Mouse (Mus musculus) hindlimb bud, embryonic 11.5 days (tissue): ENCODE measurements around the gene Hsd3b7.
"Not testable (repeated sequence)": the region's sequence is repeated elsewhere in the genome, so short reads cannot be mapped to it uniquely, and the experiment has no call there.

Source experiments
- DNase-seq: peaks from one replicate; pipeline ENCODE4 v3.0.0-alpha.2; 2012; ENCODE audit warnings: low read depth, low spot score; ENCODE audit errors: extremely low spot score

Hsd3b7 gene

GRCm38 (mm10) chr7:127773664-127774384, 26.6 kb upstream of the Hsd3b7 start:
- DNase-seq: peak; percentile 66

GRCm38 (mm10) chr7:127775837-127776236, 24.6 kb upstream of the Hsd3b7 start:
- DNase-seq: not testable (repeated sequence)

GRCm38 (mm10) chr7:127776426-127776825, 24.0 kb upstream of the Hsd3b7 start, which contains the start of gene Setd1a:
Setd1a (plus strand) TSS chr7:127776670.
- peak; percentile 66 for DNase-seq

GRCm38 (mm10) chr7:127776878-127777473, 23.4 kb upstream of the Hsd3b7 start:
- DNase-seq: peak; percentile 70

- no peak for DNase-seq
Observed at GRCm38 (mm10) chr7:127777474-127778266, 22.7 kb upstream of the Hsd3b7 start.

GRCm38 (mm10) chr7:127778350-127778749, 22.1 kb upstream of the Hsd3b7 start:
- DNase-seq: no peak

GRCm38 (mm10) chr7:127785308-127785707, 15.1 kb upstream of the Hsd3b7 start, which contains the start of gene Gm49388:
Gm49388 (plus strand) TSS chr7:127785608.
- no peak for DNase-seq

- DNase-seq: no peak
Observed at GRCm38 (mm10) chr7:127797076-127797845, 3.1 kb upstream of the Hsd3b7 start.

GRCm38 (mm10) chr7:127798591-127798990, 1.8 kb upstream of the Hsd3b7 start:
- no peak for DNase-seq

GRCm38 (mm10) chr7:127799211-127799610, 1.2 kb upstream of the Hsd3b7 start:
- no peak for DNase-seq

- no peak for DNase-seq
Observed at GRCm38 (mm10) chr7:127799738-127800137, 666 bp upstream of the Hsd3b7 start.

- no peak for DNase-seq
Observed at GRCm38 (mm10) chr7:127801010-127801621, 712 bp downstream of the Hsd3b7 start.

- DNase-seq: no peak
Observed at GRCm38 (mm10) chr7:127802313-127802712, 1.9 kb downstream of the Hsd3b7 start.

- DNase-seq: no peak
Observed at GRCm38 (mm10) chr7:127808821-127809220, 8.4 kb downstream of the Hsd3b7 start.

GRCm38 (mm10) chr7:127809846-127810245, 9.4 kb downstream of the Hsd3b7 start:
- DNase-seq: no peak

GRCm38 (mm10) chr7:127810650-127811049, 10.2 kb downstream of the Hsd3b7 start:
- no peak for DNase-seq

GRCm38 (mm10) chr7:127811240-127811639, 10.8 kb downstream of the Hsd3b7 start:
- DNase-seq: no peak

GRCm38 (mm10) chr7:127812292-127812691, 11.9 kb downstream of the Hsd3b7 start:
- DNase-seq: no peak

- no peak for DNase-seq
Observed at GRCm38 (mm10) chr7:127813821-127814220, 13.4 kb downstream of the Hsd3b7 start.

GRCm38 (mm10) chr7:127814241-127814921, 14.0 kb downstream of the Hsd3b7 start:
- no peak for DNase-seq
